Mouse (Mus musculus): ENCODE data around the gene Cd244a.

Cd244a gene

DNA sequence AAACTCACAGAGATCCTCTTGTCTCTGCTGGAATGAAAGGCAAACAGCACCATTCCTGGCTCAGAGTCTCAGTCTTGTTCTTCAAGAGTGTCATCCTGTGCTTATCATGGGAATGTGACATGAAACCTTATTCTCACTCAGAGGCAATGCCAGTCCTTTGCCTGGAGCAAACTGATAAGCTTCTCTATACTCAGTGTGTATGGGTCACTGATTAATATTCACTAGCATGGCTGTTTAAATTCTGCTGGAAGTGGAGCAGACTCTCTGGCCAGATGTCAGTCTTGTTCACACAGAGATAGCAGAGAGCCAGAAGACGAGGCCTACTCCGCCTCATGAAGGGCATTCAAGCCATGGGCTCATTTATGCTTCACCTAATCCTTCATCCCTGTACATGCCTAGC is 25.6 kb downstream of the Cd244a start:
- no peak for DNase-seq

DNA sequence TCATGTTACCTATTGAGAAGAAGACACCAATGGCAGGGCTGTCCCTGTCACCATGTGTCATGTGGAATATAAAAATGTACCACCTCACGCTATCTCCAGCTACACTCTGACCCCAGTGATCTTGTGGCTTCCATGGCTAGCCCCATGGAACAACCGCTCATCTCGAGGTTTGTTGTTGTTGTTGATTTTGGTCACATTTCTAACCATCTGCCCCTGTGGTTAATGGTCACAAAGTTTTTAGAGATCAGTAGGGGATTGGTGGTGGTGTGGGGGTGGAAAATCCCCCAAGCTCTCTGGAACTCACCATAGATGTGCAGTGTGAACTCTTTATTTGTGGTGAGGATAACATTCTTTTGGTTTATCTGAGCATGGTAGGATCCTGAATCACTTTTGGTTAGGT is 45.7 kb downstream of the Cd244a start:
- no peak for DNase-seq

DNA sequence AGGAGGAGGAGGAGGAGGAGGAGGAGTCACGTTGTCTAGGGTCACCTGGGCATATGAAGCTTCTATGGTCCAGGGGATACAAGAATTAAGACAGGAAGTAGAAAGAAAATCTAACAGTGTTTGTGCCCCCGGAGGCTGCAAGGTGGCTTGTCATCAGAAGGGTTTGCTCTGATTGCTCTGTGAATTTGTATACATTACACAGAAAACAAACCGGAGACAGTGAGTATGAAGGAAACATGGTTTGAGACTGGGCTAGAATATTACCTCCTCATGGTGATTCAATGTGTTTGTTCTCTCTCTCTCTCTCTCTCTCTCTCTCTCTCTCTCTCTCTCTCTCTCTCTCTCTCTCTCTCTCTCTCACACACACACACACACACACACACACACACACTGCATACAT is 47.7 kb downstream of the Cd244a start:
- no peak for DNase-seq

DNA sequence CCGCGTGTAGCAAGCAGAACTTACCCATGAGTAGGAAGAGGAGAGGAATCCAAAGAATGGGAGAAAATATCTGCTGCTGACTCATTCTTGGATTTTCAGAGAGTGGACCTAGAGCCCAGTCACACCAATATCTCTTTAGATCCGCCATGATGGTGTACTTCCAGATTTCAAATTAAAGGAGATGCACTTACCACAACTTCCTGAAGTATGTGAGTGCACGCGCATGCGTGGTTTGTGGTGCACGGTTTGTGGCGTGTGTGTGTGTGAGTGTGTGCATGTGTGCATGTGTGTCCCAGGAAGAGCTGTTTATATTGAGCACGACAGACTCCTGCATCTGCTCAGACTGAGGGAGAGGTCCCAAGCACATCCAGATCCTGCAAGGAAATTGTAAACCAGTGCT is 48.2 kb downstream of the Cd244a start, which contains the start of gene Ly9:
Ly9 (minus strand) TSS at position 235 of the 400 bp plus-strand sequence.
- peak; percentile 67 to 80 for DNase-seq

DNA sequence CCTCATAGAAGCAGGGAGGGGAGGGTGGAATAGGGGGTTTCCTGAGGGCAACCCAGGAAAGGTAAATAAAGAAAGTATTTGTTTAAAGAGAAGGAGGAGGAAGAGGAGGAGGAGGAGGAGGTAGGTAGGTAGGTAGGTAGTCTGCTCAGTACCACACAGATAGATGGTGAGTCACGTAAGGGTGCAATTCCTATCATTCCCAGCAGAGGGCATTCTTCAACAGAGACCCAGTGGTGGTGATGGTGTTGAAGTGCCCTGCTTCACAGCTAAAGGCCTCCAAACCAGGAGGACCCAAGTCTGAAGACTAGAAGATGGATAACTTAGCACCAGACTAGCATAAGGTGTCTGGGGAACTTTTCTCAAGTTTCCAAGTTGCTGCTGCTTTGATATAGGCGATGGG is 51.0 kb downstream of the Cd244a start:
- no peak for DNase-seq

DNA sequence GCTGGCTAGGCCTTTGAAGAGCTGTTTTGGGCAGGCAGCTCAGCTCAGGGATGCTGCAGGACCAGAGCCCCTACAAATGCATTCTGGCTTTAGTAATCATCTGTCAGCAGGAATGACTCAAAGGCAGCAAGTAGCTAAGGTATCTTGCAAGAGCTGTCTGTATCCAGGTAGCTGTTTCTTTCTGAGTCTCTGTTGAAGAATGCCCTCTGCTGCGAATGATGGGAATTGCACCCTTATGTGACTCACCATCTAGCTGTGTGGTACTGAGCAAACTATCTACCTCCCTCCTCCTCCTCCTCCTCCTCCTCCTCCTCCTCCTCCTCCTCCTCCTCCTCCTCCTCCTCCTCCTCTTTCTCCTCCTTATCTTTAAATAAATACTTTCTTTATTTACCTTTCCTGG is 51.8 kb downstream of the Cd244a start:
- DNase-seq: no peak

DNA sequence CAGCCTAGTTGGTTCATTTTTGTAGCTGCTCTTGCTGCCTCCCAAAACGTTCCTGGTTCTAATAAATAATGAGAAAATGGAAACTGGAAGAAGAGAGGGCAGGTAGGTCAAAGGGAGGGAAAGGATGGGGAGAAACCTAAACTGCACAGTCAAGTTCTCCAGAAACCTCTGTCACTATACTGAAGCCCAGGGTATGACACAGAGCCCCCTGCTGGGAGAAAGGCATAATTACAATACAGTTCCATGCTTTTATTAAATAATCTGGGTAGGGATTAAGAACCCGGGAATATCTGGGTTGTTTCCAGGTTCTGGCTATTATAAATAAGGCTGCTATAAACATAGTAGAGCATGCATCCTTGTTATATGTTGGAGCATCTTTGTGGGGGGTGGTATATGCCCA is 55.0 kb downstream of the Cd244a start:
- DNase-seq: no peak

DNA sequence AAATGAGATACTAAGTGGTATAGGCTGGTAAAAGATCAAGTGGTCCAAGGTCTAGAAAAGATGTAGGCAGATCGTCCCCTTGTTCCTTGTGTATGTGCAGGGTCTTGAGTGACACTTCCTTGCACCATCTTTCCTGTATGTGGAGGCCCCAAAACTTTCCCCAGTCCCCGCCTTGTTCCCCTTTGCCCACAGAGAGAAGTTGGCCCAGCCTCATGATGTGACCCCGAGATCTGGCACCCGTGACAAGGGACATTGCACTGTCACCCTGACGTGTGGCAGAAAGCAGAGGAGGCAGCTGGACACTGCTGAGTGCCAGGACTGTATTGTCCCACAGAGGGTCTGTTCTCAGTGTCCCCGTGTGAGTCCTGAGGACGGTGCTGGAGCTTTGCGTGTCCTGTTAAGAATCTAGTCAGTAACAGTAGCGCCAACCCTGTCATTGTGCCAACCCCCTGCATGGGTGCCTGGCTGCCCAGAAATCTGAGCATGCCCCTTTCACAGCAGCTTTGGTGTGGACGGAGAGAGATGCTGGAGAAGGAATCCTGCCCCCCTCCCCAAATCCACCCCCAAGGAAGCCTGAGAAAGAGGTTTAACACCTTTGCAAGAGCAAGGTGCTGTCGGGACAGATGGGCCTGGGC is 58.0 kb downstream of the Cd244a start:
- DNase-seq: no peak

DNA sequence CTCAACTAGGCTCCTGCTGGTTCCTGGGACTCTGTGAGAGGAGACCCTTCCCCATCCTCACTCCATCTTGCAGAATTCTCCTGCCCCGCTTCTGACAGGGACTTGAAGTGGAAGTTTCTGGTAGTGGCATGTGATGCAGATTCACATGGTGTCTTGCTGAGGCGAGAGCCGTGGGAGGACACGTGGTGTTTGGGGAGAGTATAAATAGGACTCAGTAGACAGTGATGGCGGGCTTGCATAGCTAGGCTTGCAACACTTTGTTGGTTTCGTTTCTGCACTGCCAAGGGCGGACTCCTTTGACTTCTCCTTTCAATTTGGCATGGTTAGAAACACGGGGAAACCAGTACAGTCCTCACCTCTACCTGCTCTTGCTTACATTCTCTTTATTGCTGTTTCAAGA is 60.0 kb downstream of the Cd244a start:
- DNase-seq: peak in 1 of 2 experiments; percentile 18

DNA sequence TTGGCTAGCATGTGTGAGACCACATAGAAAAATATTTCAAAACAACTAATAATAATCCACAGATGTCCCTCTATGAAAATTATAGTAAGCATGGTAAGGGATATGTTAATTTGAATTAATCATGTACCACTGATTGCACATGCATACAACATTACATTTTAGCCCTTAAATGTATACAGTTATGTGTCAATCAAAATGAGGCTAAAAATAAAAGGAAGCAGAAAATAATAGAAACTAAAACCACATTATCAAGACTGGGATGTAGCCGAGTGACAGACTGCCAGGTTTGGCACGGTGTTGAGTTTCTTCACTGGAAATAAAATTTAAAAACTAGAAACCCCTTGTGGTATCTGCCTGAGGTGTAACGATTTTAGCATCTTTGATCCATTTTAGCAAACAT is 60.7 kb downstream of the Cd244a start:
- no peak for DNase-seq

DNA sequence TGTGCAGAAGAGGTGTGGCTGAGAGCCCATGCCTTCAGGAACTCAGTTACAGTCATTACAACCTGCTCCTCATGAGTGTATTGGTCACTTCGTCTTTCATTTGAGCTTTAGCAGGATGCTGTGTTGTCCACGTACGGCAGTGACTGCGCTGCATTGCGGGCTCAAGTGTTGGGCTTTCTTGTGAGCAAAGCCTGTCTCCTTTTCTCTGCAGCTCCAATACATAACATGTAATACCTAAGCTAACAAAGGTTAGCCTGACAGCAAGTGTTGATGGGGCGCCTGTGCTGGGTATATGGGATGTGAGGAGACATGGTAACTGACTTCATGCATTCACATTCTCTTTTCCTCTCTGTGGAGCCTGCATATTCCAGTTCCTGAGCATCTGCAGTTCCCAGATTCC is 61.1 kb downstream of the Cd244a start:
- DNase-seq: no peak

DNA sequence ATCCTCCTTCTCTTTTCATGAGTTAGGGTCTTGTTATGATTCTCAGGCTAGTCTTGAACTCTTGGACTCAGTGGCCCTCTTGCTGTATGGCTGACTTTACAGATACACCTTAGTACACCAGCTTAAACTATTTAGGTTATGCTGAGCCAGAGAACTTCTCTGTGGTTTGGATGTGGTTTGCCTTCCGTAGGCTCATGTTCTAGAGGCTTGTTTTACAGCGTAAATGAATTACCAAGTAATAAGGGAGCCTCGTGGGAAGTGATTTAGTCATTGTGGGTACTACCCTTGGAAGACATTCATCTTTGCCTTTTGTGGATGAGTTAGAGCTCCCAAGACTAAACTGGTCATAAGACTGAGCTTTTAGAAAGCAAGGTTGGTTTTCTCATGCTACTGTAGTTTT is 68.8 kb downstream of the Cd244a start:
- DNase-seq: no peak

DNA sequence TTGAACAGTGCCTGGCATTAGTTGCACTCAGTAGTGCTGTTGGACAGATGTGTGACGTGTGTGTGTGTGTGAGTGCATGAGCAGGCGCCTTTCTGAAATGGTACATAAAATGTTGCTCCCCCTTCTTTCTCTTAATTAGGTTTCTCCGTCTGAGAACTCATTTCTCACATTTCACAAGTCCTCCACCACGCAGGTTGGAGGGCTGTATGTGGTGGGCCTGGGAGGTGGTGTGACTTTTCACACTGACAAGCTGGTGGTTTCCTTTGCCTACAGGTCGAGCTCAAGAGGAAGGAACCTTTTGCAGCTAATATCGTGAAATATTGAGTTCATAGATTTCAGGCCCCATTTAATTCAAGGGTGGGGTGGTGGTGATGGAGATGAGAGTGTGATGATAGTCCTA is 70.2 kb downstream of the Cd244a start:
- DNase-seq: no peak

DNA sequence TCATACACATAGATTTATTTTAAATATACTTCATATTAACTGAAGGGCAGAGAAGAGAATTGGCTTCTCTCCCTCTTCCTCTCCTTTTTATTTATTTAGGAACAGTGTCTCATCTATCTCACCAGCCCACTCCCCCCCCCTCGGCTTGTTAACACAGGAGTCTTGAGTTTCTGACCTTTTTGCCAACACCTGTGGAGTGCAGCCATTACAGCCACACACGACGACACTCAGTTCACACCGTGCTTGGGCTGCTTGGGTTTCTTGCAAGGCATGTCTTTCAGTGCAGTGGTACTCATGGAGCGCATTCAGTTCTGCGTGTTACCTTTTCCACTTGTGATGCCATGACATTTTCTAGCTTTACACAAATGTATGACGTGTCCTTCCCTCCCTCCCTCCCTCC is 71.0 kb downstream of the Cd244a start:
- no peak for DNase-seq

DNA sequence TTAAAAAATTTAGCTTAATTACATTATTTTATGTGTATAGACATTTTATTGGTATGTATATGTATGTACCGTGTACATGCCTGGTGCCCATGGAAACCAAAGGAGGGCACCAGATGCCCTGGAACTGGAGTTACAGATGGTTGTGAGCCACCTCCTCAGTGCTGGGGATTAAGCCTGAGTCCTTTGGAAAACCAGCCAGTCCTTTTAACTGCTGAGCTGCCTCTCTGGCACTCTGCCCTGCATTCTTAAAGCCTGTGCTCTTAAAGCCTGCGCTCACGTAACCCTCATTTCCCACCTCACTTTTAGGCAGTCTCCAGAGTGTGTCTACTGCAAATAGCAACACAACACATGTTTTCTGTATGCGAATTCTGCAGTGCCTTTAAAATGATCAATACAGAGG is 71.9 kb downstream of the Cd244a start:
- no peak for DNase-seq

DNA sequence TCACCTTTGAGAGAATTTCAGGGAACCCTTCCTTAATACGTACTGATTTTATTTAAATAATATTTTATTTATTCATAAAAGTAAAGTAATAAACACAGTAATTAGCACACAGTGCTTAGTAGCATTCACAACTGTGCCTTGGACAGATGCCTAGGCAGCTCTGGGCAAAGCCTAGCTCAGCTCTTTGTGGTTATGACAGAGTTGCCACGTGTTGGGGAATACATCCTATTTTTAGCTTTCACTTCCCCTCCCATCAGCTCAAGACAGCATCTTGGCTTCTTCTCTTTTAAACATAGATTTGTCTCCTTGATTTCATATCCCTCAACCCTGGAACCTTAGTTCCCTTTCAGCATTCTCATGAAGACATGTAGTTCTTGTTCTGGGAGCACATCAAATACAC is 72.5 kb downstream of the Cd244a start:
- DNase-seq: no peak

DNA sequence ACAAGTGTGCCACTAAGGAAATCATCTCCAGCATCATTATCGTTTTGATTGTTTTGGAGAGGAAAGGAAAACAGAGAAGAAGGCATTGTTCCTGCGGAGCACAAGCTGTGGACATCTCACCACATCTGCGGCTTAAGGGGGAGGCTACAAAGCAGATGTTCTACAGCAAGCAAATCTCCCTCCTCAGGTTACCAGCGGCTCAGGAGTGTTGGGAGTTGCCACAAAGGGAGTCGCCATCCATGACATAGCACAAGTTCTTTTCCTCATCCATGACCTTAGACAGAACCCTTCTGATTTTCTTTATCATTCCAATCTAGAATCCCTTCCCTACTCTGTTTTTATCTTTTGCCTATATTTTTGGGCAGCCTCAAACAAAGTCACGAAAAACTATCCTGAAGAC is 76.7 kb downstream of the Cd244a start:
- no peak for DNase-seq

DNA sequence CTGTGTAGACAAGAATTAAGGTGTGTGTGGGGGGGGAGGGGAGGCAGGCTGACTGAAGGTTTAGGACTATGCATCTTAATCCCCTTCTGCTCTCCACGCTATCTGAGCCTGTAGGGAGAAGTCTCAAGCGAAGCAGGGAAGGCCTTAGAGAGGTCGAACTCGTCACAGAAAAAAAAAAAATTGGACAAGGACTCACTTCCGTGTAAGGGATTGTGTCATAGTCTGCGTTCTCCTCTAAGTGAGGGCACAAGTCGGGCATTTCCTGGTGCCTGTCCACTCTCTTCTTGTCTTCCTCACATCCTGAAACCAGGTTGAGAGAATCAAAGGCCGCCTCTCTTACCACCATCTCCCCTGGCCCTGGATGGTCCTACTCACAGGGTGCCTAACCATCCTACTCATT is 78.1 kb downstream of the Cd244a start:
- DNase-seq: no peak

DNA sequence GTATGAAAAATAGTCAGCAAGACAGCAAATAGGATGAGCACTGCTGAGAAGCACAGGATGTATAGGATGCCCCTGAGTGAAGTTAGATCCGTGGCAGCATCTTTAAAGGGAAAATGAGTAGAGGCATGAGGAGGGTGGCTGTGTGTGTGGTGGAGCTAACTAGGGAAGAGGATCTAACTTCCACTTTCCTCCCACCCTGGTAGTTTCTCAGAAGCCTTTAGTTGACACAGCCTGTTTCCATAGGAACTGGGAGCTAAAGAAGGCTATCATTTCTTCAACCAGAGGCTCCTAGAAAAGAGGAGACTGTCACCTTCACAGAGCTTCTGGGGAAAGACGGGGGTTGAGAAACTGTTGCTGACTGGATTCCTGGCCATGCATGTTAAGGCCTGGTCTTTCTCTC is 79.7 kb downstream of the Cd244a start:
- DNase-seq: no peak

DNA sequence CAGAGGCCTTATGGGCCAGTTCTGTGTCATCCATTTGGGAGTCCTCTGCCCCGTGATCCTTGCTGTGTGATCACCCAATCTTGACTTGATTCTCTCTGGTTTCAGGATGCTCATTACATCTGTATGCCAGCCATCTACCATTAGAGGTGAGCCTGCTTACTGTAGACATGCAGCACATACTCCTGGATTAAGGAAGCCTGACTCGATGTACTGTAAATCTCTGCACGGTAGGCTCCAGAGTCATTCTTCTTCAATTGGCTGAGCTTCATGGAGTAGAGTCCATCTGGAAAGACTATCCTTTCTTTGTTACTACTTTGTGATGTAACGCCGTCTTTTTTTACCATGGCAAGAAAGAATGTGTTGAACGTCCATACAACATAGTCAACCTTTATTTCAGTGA is 81.8 kb downstream of the Cd244a start:
- DNase-seq: no peak

DNA sequence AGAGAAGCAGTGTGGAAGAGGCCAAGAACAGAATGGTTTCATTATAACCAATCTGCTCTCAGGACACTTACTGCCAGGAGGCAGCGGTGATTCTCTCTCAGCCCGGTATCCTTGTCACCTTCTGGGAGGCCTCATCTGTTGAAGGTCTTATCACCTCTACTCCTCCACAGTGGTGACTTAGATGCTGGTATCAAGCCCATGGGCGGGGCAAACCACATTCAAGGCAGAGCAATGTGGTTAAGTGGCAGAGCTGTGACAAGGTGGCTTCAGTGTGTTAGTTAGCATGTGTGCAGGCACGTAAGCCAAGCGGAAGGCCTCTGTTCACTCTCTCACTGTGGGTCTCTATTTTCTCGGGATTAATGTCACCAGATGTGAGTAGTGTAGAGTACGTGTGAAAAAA is 84.6 kb downstream of the Cd244a start:
- DNase-seq: peak in 1 of 2 experiments; percentile 33

DNA sequence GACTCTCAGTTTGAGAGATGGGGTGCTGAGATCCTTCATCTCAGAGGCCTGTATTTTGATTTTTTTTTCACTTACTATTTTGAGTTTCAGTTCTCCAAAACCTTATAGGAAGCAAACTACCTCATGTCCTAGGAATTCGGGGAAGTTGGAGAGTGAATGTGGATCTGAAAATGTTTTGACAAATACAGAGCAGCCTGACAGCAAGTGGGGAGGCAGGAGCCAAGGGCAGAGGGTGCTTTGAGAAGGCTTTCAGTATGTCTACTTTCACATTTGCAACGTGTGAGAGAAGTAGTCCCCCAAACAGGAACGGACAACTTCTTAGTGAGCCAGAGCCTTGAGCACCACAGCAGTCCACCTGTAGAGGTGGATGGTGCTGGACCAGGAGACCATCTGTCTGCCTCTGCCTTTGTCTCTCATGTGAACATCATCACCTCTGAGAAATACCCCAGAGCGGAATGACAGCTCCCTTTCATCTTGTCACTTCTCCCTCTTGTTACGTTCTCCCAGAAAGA is 87.5 kb downstream of the Cd244a start:
- DNase-seq: no peak

DNA sequence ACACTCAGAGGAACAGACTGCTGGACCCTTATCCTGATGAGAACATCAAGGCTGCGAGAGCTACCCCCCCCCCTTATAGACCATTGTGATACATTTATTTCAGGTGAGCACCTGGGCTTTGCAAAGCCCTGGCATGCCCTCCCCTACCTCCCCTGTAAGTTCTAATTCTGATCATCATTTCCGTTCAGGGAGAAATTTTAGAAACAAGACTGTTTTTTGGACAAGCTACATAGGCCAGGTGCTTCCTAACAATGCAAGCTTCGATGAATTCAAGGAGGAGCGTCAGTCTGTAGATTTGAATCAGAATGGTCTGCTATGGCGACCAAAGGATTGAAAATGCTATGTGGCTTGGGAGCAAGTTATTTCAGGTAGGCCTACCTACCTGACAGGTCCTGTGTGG is 88.7 kb downstream of the Cd244a start:
- DNase-seq: no peak

DNA sequence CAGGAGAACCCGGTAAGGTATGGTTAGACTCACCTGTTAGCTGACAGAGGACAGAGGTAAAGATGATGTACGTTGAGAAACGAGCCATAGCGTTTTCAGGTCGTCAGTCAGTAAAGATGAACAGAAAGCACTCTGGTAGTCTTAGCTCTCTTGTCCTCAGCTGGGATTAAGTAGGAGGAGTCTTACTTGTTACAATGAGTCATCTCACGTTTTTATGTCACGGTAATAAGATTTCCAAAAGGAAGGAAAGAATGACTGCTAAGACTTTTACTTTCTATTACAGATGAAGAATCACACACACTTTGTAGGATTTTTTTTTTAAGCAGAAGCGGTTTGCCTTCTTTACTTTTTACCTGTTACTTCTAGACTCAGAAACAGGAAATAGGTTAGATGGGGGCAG is 89.8 kb downstream of the Cd244a start:
- no peak for DNase-seq

DNA sequence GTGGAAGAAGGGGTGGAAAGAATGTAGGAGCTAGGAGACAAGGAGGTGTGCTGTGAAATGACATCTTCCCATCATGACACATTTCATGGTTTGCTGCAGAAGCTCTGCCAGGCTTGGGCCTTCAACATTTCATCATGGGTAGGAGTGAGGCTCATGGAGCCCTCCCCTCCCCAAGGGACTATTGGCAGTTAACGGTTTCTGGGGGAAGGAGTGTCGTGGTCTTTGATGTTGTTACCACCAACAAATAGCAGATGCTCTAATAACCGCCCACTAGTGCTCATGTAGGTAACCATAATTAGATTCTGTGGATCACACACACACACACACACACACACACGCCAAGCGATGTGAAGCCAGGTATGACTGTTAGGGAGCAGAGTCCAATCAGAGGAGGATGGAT is 93.7 kb downstream of the Cd244a start, which contains the start of gene Slamf7:
Slamf7 (minus strand) TSS at position 302 of the 400 bp plus-strand sequence.
- no peak for DNase-seq
